Mouse (Mus musculus): ENCODE results near the gene Ctnnd2. TPM values are rescaled to one million over a fixed set of nuclear protein-coding genes. Genes with fewer than 3 reads are reported as not detected.
"Not testable (repeated sequence)": the region's sequence is repeated elsewhere in the genome, so short reads cannot be mapped to it uniquely, and the experiment has no call there.

The Ctnnd2 gene
- total RNA-seq (2022): 100 to 1,000 TPM; 232 to 241 (median 238) TPM

GRCm38 (mm10) chr15:30172391-30173281, at the start of gene Ctnnd2:
Gene Ctnnd2 (plus strand): TSS chr15:30172593.
- peak; percentile 73 to 82 for DNase-seq (ENCODE audit: low spot score in 2 of 2)

- DNase-seq (ENCODE audit: low spot score in 2 of 2): no peak
Observed at GRCm38 (mm10) chr15:30130705-30131104, 41.7 kb upstream of the Ctnnd2 start.

DNA sequence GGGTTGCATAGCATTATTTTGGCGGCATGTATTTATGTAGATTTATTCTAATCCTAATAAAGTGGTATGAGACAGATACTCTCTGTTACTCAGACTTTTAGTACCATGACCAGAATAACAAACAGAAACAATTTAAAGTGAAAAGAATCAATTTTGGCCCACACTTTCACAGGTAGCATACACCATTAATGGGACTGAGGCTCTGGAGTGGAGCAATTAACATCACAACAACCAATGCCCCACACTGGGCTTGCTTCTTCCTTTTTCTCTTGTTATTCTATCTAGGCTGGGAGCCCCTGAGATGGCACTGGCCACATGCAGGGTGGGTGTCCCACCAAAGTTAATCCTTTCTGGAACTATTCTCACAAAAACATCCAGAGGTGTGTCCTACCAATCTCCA, 32.8 kb upstream of the Ctnnd2 start:
- DNase-seq (ENCODE audit: low spot score in 2 of 2): not testable (repeated sequence)

- no peak for DNase-seq (ENCODE audit: low spot score in 2 of 2)
Observed at GRCm38 (mm10) chr15:30145413-30145812, 27.0 kb upstream of the Ctnnd2 start.

GRCm38 (mm10) chr15:30152176-30152575, 20.2 kb upstream of the Ctnnd2 start:
- DNase-seq (ENCODE audit: low spot score in 2 of 2): no peak

DNA sequence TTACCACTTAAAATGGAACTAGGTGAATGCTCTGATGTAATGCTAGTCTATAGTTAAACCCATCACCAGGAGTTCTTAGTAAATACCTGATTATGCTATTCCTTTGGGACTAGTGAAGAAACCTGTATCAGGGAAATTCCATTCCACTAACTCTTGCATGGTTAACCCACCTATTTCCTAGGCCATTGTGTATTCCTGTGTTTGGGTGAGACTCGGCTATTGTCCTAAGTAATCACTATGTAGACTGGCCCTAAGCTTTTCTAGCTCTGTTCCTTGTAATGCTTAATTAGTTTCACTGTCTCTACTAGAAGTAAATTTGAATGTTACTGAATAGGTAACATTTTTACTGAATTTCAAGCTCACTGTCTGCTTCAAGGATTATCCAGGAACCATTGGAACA, 14.4 kb upstream of the Ctnnd2 start:
- no peak for DNase-seq (ENCODE audit: low spot score in 2 of 2)

GRCm38 (mm10) chr15:30170031-30170430, 2.4 kb upstream of the Ctnnd2 start:
- no peak for DNase-seq (ENCODE audit: low spot score in 2 of 2)

- no peak for DNase-seq (ENCODE audit: low spot score in 2 of 2)
Observed at GRCm38 (mm10) chr15:30171493-30172195, 749 bp upstream of the Ctnnd2 start.

DNA sequence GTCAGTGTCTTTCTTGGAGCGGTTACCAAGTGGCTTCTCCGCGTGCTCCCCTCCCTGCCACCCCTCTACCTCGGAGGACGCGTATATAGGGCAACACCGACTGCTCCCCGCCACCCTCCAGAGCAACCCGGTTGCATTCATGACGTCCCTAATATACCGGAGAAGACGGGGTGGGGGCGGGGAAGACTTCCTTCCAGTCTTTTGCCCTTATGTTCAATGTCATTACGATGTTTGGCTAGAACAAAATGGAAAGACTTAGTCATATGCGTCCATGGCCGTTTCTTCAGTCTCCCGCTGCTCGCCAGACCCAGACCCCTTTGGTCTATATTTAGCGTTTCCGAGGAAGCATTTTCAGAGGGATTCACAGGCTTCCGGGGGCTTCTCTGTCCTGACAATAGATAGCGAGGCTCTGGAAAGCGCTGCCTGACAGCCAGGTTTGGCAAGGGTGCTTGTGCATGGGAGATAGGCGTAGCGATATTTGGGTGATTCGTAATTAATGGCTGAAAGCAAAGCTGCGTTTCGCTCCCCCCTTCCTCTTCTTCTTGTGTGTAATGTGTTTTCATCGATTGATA, 1.1 kb downstream of the Ctnnd2 start:
- DNase-seq (ENCODE audit: low spot score in 2 of 2): peak; percentile 28 to 29

DNA sequence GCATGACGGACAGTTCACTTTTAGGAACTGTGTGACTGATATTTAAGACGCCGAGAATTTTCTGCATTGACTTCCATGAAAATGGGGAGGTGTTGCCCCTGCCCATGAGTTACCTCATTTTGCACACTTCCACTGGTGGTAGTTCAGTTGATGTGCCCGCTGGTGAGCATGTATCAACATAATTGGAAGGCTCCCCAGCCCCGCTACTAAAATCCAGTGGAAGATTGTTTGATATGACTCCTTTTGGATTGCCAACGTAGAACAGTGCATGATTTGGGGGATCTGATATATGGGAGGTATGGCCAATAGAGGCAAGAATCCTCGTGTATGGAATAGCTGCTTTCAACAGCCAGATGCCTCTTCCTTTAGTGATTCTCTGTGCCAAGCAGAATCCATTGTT, 1.9 kb downstream of the Ctnnd2 start:
- no peak for DNase-seq (ENCODE audit: low spot score in 2 of 2)

GRCm38 (mm10) chr15:30184020-30184419, 11.6 kb downstream of the Ctnnd2 start:
- no peak for DNase-seq (ENCODE audit: low spot score in 2 of 2)

DNA sequence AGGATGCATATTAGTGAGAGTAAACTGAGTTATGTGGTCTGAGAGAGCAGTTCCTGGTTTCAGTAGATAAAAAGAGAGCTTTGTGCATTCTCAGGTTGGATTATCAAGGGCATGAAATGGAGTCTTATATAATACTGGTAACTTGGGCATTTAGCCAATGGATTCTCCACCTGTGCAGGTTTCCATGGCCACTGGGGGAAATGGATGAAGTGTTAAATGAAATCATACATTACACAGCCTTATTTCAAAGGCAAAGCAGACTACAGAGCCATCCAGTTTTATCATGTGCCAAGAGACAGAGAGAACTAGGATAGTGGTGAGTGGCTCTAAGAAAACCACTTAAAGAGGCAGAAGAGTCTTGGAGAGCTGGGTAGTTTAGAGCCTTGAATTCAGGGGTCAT, 18.5 kb downstream of the Ctnnd2 start:
- no peak for DNase-seq (ENCODE audit: low spot score in 2 of 2)

GRCm38 (mm10) chr15:30191931-30192668, 19.7 kb downstream of the Ctnnd2 start:
- peak in 1 of 2 experiments; percentile 72 for DNase-seq (ENCODE audit: low spot score in 2 of 2)

GRCm38 (mm10) chr15:30198429-30198828, 26.0 kb downstream of the Ctnnd2 start:
- DNase-seq (ENCODE audit: low spot score in 2 of 2): no peak

GRCm38 (mm10) chr15:30199785-30200184, 27.4 kb downstream of the Ctnnd2 start:
- DNase-seq (ENCODE audit: low spot score in 2 of 2): no peak

- no peak for DNase-seq (ENCODE audit: low spot score in 2 of 2)
Observed at GRCm38 (mm10) chr15:30201211-30201610, 28.8 kb downstream of the Ctnnd2 start.

DNA sequence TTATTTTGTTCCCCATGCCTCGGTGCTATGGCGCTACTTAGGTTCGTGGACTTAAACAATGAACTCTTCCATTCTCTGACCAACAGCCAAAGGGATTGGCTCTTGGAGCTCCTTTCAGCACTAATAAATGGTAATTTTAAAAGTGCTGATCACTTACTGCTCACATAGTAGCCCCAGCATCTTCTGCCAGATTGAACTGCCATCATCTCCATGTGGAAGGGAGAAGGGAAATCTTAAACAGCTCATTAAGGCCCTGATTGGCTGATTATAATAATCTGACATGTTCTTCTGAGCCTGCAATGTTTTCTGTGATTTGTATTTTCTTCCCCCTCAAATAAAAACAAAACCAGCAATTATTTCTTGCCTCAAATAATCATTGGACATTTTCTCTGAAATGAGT, 29.2 kb downstream of the Ctnnd2 start:
- no peak for DNase-seq (ENCODE audit: low spot score in 2 of 2)

DNA sequence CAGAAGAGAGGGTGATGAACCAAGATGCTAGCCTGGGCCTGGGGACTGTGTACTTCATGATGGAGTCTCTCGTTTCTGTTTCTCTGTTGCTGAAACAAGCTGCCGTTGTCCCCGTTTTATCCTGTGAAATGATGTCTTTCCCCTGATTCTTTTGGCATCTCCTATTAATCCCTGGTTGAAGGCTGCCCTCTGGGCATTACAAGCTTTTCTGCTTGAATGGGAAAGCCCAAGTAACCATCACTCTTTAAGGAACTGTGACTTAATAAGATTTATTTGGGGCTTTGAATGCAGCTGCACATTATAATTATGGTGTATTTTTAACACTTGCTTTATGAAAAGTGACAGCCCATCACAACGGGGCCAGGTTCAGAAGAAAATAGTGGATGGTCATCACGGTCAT, 40.4 kb downstream of the Ctnnd2 start:
- no peak for DNase-seq (ENCODE audit: low spot score in 2 of 2)

DNA sequence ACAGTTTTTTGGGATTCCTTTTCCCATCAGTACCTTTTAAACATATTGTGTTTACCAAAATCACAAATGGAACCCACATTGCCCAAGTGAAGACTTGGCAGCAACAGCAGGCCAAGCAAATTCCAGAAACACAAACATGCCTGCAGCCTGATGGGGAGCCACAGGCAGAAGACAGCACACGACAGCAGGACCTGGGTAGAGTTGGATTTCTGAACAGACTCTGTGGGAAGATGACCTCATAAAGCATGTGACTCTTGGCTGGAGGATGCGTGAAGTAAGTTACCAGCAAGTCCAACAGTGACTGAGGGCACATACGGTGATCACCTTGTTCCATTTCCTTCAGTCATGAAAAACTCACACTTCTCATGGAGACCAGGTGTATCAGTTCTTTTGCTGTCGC, 43.5 kb downstream of the Ctnnd2 start:
- no peak for DNase-seq (ENCODE audit: low spot score in 2 of 2)

- no peak for DNase-seq (ENCODE audit: low spot score in 2 of 2)
Observed at GRCm38 (mm10) chr15:30229112-30229511, 56.7 kb downstream of the Ctnnd2 start.

- DNase-seq (ENCODE audit: low spot score in 2 of 2): no peak
Observed at GRCm38 (mm10) chr15:30235210-30236034, 63.0 kb downstream of the Ctnnd2 start.

All from left cerebral cortex, adult 8-10 months (tissue).